ENCODE assay signal across 29 mouse cellular contexts in the genomic region with DNA sequence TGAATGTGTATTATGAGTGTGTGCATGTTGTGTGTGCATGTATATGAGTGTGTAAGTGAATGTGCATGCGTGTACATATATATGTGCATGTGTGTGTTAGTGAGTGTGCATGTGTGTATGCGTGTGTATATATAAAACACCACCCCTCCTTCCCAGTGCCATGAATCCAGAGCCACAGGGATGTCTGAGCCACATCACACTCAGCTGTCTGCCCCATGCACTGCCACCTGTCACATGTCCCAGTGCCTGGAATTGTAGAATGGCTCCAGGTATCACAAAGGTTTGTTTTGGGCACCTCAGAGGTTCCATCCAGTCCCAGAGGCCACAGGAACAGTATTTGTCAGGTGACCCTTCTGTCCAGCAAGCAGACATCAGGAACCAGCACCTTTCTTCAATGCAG.
DNase-seq lines count a peak whose midpoint lies in the region; ATAC-seq and TF ChIP-seq lines count a peak whose summit lies in the region.
"Had no signal": no experiment of that assay in that cellular context is flagged by ENCODE, and none has a peak within 500 bp of the region (broad histone marks: within the 10 kb centered on the region; RNA-seq: fewer than 3 reads in every experiment).

No protein-coding gene starts in this region.

- WGBS in heart, embryonic 11.5 days (ENCODE audit: insufficient replicate concordance) = 81% methylated on average over 2 of the region's 2 CpGs
- 92% methylated on average over 2 of the region's 2 CpGs for WGBS in midbrain, embryonic 10.5 days
- WGBS in midbrain, embryonic 14.5 days = 95% methylated on average over 2 of the region's 2 CpGs
- 97% methylated on average over 2 of the region's 2 CpGs for WGBS in limb, embryonic 10.5 days
- 98% methylated on average over 2 of the region's 2 CpGs for WGBS in kidney, embryonic 16.5 days

- H3K4me1 ChIP-seq in heart, embryonic 11.5 days (ENCODE audit: control insufficient read depth, insufficient read depth, low read length) = no peaks in the 10 kb centered on the region
- peaks cover 10% of the 10 kb centered on the region; the same call in 1 of the 2 replicates for H3K4me1 ChIP-seq in midbrain, embryonic 10.5 days
- H3K4me1 ChIP-seq in midbrain, embryonic 14.5 days (ENCODE audit: control insufficient read depth, insufficient read depth, low read length) = 0 out of 2 replicates have a peak, but pooled peaks cover 5% of the 10 kb centered on the region
- peaks cover 8% of the 10 kb centered on the region; the same call in 1 of the 2 replicates for H3K4me1 ChIP-seq in limb, embryonic 10.5 days
- H3K4me1 ChIP-seq in kidney, embryonic 16.5 days (ENCODE audit: insufficient read depth, low read length) = 0 out of 2 replicates have a peak, but pooled peaks cover under 1% of the 10 kb centered on the region
- H3K4me1 ChIP-seq: forebrain, embryonic 12.5 days had no signal

- peak; percentile 83 for DNase-seq in heart, adult 11 months
- no peak for DNase-seq in midbrain, embryonic 10.5 days (ENCODE audit: low spot score)
- DNase-seq in midbrain, embryonic 14.5 days = no peak
- no peak for DNase-seq in limb, embryonic 10.5 days (ENCODE audit: low spot score)
- DNase-seq in right cerebral cortex, postnatal 36 days (ENCODE audit: low spot score in 2 of 2) = no peak
- DNase-seq: adrenal gland, adult 8-10 months; adrenal gland, postnatal 14 days; adrenal gland, postnatal 36 days; B cell, adult 2 months; cerebellum, adult 11-12 months; cerebellum, adult 2 months; cerebellum, adult 9-10 months; cerebellum, postnatal 10 days; cerebellum, postnatal 25 days had no signal

- H3K9me3 ChIP-seq in heart, embryonic 11.5 days (replicated peaks; ENCODE audit: control insufficient read depth, low read length) = no peaks in the 10 kb centered on the region
- no peaks in the 10 kb centered on the region for H3K9me3 ChIP-seq in midbrain, embryonic 10.5 days (replicated peaks)
- no peaks in the 10 kb centered on the region for H3K9me3 ChIP-seq in midbrain, embryonic 14.5 days (ENCODE audit: control insufficient read depth, low read length)
- H3K9me3 ChIP-seq in limb, embryonic 10.5 days (replicated peaks) = no peaks in the 10 kb centered on the region
- no peaks in the 10 kb centered on the region for H3K9me3 ChIP-seq in kidney, embryonic 16.5 days (ENCODE audit: low read length)
- H3K9me3 ChIP-seq: embryonic facial prominence, embryonic 13.5 days; embryonic facial prominence, embryonic 15.5 days; forebrain, embryonic 10.5 days; forebrain, embryonic 12.5 days; G1E had no signal

- H3K4me3 ChIP-seq in heart, embryonic 11.5 days (ENCODE audit: low read depth, low read length) = no peak overlapping the region
- no peak overlapping the region for H3K4me3 ChIP-seq in midbrain, embryonic 10.5 days
- H3K4me3 ChIP-seq in midbrain, embryonic 14.5 days (replicated peaks; ENCODE audit: low read depth, low read length) = no peak overlapping the region
- H3K4me3 ChIP-seq in limb, embryonic 10.5 days = no peak overlapping the region
- H3K4me3 ChIP-seq in myocyte = no peak overlapping the region
- H3K4me3 ChIP-seq in kidney, embryonic 16.5 days (ENCODE audit: low read length) = no peak overlapping the region
- H3K4me3 ChIP-seq: embryonic facial prominence, embryonic 13.5 days; embryonic facial prominence, embryonic 15.5 days; erythroblast, embryonic 14.5 days; forebrain, embryonic 10.5 days; forebrain, embryonic 12.5 days had no signal

- no peak for TF ChIP-seq POLR2A in myocyte (IDR thresholded peaks at IDR 0.05; ENCODE audit: insufficient read length, low read depth)

- H3K4me2 ChIP-seq in heart, embryonic 11.5 days = no peak overlapping the region
- no peak overlapping the region for H3K4me2 ChIP-seq in midbrain, embryonic 14.5 days (ENCODE audit: low read length)
- H3K4me2 ChIP-seq in myocyte (ENCODE audit: low read depth) = no peak overlapping the region
- no peak overlapping the region for H3K4me2 ChIP-seq in kidney, embryonic 16.5 days (replicated peaks; ENCODE audit: low read depth, low read length)
- H3K4me2 ChIP-seq: embryonic facial prominence, embryonic 13.5 days; embryonic facial prominence, embryonic 15.5 days; forebrain, embryonic 12.5 days had no signal

- H3K27ac ChIP-seq in heart, embryonic 11.5 days (ENCODE audit: low read depth, low read length) = no peak overlapping the region
- H3K27ac ChIP-seq in midbrain, embryonic 10.5 days (replicated peaks) = 0 out of 2 replicates have a peak overlapping the region, but pooled peaks have one; percentile 1
- no peak overlapping the region for H3K27ac ChIP-seq in midbrain, embryonic 14.5 days (replicated peaks; ENCODE audit: low read depth, low read length)
- peak overlapping the region; percentile 30; the same call in 1 of the 2 replicates for H3K27ac ChIP-seq in limb, embryonic 10.5 days
- H3K27ac ChIP-seq in kidney, embryonic 16.5 days (ENCODE audit: low read length) = no peak overlapping the region
- H3K27ac ChIP-seq: embryonic facial prominence, embryonic 13.5 days; embryonic facial prominence, embryonic 15.5 days; forebrain, embryonic 10.5 days; forebrain, embryonic 12.5 days had no signal

- no peaks in the 10 kb centered on the region for H3K36me3 ChIP-seq in heart, embryonic 11.5 days (ENCODE audit: control insufficient read depth, insufficient read depth, low read length)
- no peaks in the 10 kb centered on the region for H3K36me3 ChIP-seq in midbrain, embryonic 10.5 days
- no peaks in the 10 kb centered on the region for H3K36me3 ChIP-seq in midbrain, embryonic 14.5 days (ENCODE audit: control insufficient read depth, insufficient read depth, low read length)
- H3K36me3 ChIP-seq in limb, embryonic 10.5 days = no peaks in the 10 kb centered on the region
- no peaks in the 10 kb centered on the region for H3K36me3 ChIP-seq in myocyte (ENCODE audit: control insufficient read depth, insufficient read depth)
- H3K36me3 ChIP-seq in kidney, embryonic 16.5 days (ENCODE audit: insufficient read depth, low read length) = no peaks in the 10 kb centered on the region
- H3K36me3 ChIP-seq: embryonic facial prominence, embryonic 13.5 days; embryonic facial prominence, embryonic 15.5 days; forebrain, embryonic 10.5 days; forebrain, embryonic 12.5 days; G1E had no signal

- no peaks in the 10 kb centered on the region for H3K79me2 ChIP-seq in myocyte (ENCODE audit: control insufficient read depth, insufficient read depth)

- 0 out of 2 replicates have a peak, but pooled peaks cover 3% of the 10 kb centered on the region for H3K27me3 ChIP-seq in heart, embryonic 11.5 days (ENCODE audit: control insufficient read depth, insufficient read depth, low read length)
- H3K27me3 ChIP-seq in midbrain, embryonic 10.5 days (ENCODE audit: low read depth, poor library complexity, severe bottlenecking) = no peaks in the 10 kb centered on the region
- no peaks in the 10 kb centered on the region for H3K27me3 ChIP-seq in midbrain, embryonic 14.5 days (ENCODE audit: control insufficient read depth, insufficient read depth, low read length)
- no peaks in the 10 kb centered on the region for H3K27me3 ChIP-seq in limb, embryonic 10.5 days (ENCODE audit: low read depth, poor library complexity, severe bottlenecking)
- H3K27me3 ChIP-seq in myocyte (ENCODE audit: control insufficient read depth, insufficient read depth, insufficient read length) = no peaks in the 10 kb centered on the region
- no peaks in the 10 kb centered on the region for H3K27me3 ChIP-seq in kidney, embryonic 16.5 days (ENCODE audit: insufficient read depth, low read length)
- H3K27me3 ChIP-seq: CH12.LX; embryonic facial prominence, embryonic 13.5 days; embryonic facial prominence, embryonic 15.5 days; forebrain, embryonic 12.5 days; Patski had no signal

- no peak overlapping the region for H3K9ac ChIP-seq in heart, embryonic 11.5 days (ENCODE audit: low read depth, low read length)
- H3K9ac ChIP-seq in midbrain, embryonic 14.5 days (replicated peaks; ENCODE audit: low read length) = no peak overlapping the region
- H3K9ac ChIP-seq in kidney, embryonic 16.5 days (replicated peaks; ENCODE audit: low read length) = no peak overlapping the region
- H3K9ac ChIP-seq: embryonic facial prominence, embryonic 13.5 days; embryonic facial prominence, embryonic 15.5 days; forebrain, embryonic 12.5 days had no signal

- H3ac ChIP-seq in myocyte (ENCODE audit: control insufficient read depth, insufficient read length) = no peak overlapping the region

- ATAC-seq in heart, embryonic 11.5 days (replicated peaks; ENCODE audit: insufficient number of reproducible peaks, low FRiP score, low TSS enrichment) = no peak
- ATAC-seq in midbrain, embryonic 14.5 days (ENCODE audit: low FRiP score, low TSS enrichment) = no peak
- ATAC-seq in kidney, embryonic 16.5 days (ENCODE audit: low FRiP score, low TSS enrichment) = no peak
- ATAC-seq: activated CD4-positive, CD25-positive, alpha-beta regulatory T cell, adult 4 months; CD4-positive, CD25-positive, alpha-beta regulatory T cell, adult 4 months; forebrain, embryonic 14.5 days; forebrain, embryonic 16.5 days; Patski had no signal

TF ChIP-seq in myocyte, 11 proteins besides CTCF, POLR2A, EP300 and RAD21:
- TF ChIP-seq MYOG (IDR thresholded peaks at IDR 0.05; ENCODE audit: control insufficient read depth in 1 of 3, insufficient read depth in 1 of 3, insufficient read length in 2 of 3, low read depth in 2 of 3) (peak in 2 of 3 experiments; percentile 26 to 53), MYOD1 (IDR thresholded peaks at IDR 0.05; ENCODE audit: control insufficient read depth in 1 of 3, insufficient read length in 2 of 3, low read depth in 2 of 3) (peak in 2 of 3 experiments; percentile 3 to 38), USF1 (IDR thresholded peaks at IDR 0.05; ENCODE audit: low read depth) (no peak)
TF ChIP-seq in myocyte: peak in this region for 2.

Comparison
In these comparisons a context has a peak if more than half of its experiments do, and no peak if none do; other contexts are left out.
1. H3K27ac ChIP-seq: peak in midbrain, embryonic 10.5 days (single experiment) and limb, embryonic 10.5 days (single experiment); none in heart, embryonic 11.5 days (single experiment), midbrain, embryonic 14.5 days (single experiment) and kidney, embryonic 16.5 days (single experiment).